Mouse (Mus musculus): Measurements from ENCODE around the gene Iffo2.

Iffo2 gene

GRCm38 (mm10) chr4:139532081-139532480 lies 1.7 kb downstream of the Iffo2 start:
- no peak for DNase-seq (ENCODE audit: low spot score in 2 of 2)

GRCm38 (mm10) chr4:139535127-139535695 lies 4.9 kb downstream of the Iffo2 start:
- no peak for DNase-seq (ENCODE audit: low spot score in 2 of 2)

GRCm38 (mm10) chr4:139535719-139536118 lies 5.4 kb downstream of the Iffo2 start:
- DNase-seq (ENCODE audit: low spot score in 2 of 2): no peak

- DNase-seq (ENCODE audit: low spot score in 2 of 2): no peak
Measured at GRCm38 (mm10) chr4:139536706-139537105, 6.4 kb downstream of the Iffo2 start.

GRCm38 (mm10) chr4:139540784-139541183 lies 10.4 kb downstream of the Iffo2 start:
- no peak for DNase-seq (ENCODE audit: low spot score in 2 of 2)

- DNase-seq (ENCODE audit: low spot score in 2 of 2): no peak
Measured at GRCm38 (mm10) chr4:139545791-139546190, 15.4 kb downstream of the Iffo2 start.

- DNase-seq (ENCODE audit: low spot score in 2 of 2): no peak
Measured at GRCm38 (mm10) chr4:139549448-139549847, 19.1 kb downstream of the Iffo2 start.

- no peak for DNase-seq (ENCODE audit: low spot score in 2 of 2)
Measured at GRCm38 (mm10) chr4:139555235-139555634, 24.9 kb downstream of the Iffo2 start.

GRCm38 (mm10) chr4:139555951-139556350 lies 25.6 kb downstream of the Iffo2 start:
- DNase-seq (ENCODE audit: low spot score in 2 of 2): no peak

- no peak for DNase-seq (ENCODE audit: low spot score in 2 of 2)
Measured at GRCm38 (mm10) chr4:139568361-139568760, 38.0 kb downstream of the Iffo2 start.

- DNase-seq (ENCODE audit: low spot score in 2 of 2): no peak
Measured at GRCm38 (mm10) chr4:139570756-139571155, 40.4 kb downstream of the Iffo2 start.

- no peak for DNase-seq (ENCODE audit: low spot score in 2 of 2)
Measured at GRCm38 (mm10) chr4:139572928-139573512, 42.7 kb downstream of the Iffo2 start.

- DNase-seq (ENCODE audit: low spot score in 2 of 2): peak; percentile 91 to 94
Measured at GRCm38 (mm10) chr4:139574156-139574798, 43.9 kb downstream of the Iffo2 start.

GRCm38 (mm10) chr4:139574799-139575672 lies 44.7 kb downstream of the Iffo2 start:
- DNase-seq (ENCODE audit: low spot score in 2 of 2): peak in 1 of 2 experiments; percentile 40

- no peak for DNase-seq (ENCODE audit: low spot score in 2 of 2)
Measured at GRCm38 (mm10) chr4:139575673-139576003, 45.3 kb downstream of the Iffo2 start.

GRCm38 (mm10) chr4:139576251-139576880 lies 46.0 kb downstream of the Iffo2 start:
- no peak for DNase-seq (ENCODE audit: low spot score in 2 of 2)

GRCm38 (mm10) chr4:139577006-139577405 lies 46.7 kb downstream of the Iffo2 start:
- no peak for DNase-seq (ENCODE audit: low spot score in 2 of 2)

- DNase-seq (ENCODE audit: low spot score in 2 of 2): no peak
Measured at GRCm38 (mm10) chr4:139578389-139578788, 48.0 kb downstream of the Iffo2 start.

GRCm38 (mm10) chr4:139579003-139579402 lies 48.7 kb downstream of the Iffo2 start:
- no peak for DNase-seq (ENCODE audit: low spot score in 2 of 2)

- DNase-seq (ENCODE audit: low spot score in 2 of 2): no peak
Measured at GRCm38 (mm10) chr4:139579466-139579865, 49.1 kb downstream of the Iffo2 start.

- no peak for DNase-seq (ENCODE audit: low spot score in 2 of 2)
Measured at GRCm38 (mm10) chr4:139580663-139581336, 50.5 kb downstream of the Iffo2 start.

Data from frontal cortex, postnatal 25 days (tissue).